Mouse (Mus musculus): ENCODE measurements at regions not wholly inside any gene's neighbourhood (a gene's known extent, or its start where the extent isn't known, plus 50 kb on each side); places are given as distances from the start of the nearest gene placed in this dataset.
A peak's percentile ranks its signal among the peaks of the same experiment; 100 is the strongest.
"Not testable (repeated sequence)": the region's sequence is repeated elsewhere in the genome, so short reads cannot be mapped to it uniquely, and the experiment has no call there.

GRCm38 (mm10) chr14:86315974-86316373 lies 825.1 kb downstream of the Diaph3 start:
- DNase-seq (ENCODE audit: low spot score), result no peak

- no peak for DNase-seq (ENCODE audit: low spot score)
These were observed 832.0 kb downstream of the Diaph3 start for GRCm38 (mm10) chr14:86308949-86309543.

- DNase-seq (ENCODE audit: low spot score), result peak; percentile 53
These were observed 833.2 kb downstream of the Diaph3 start for GRCm38 (mm10) chr14:86307806-86308205.

- DNase-seq (ENCODE audit: low spot score), result no peak
These were observed 839.4 kb downstream of the Diaph3 start for GRCm38 (mm10) chr14:86301666-86302065.

GRCm38 (mm10) chr14:86300811-86301210 lies 840.2 kb downstream of the Diaph3 start:
- no peak for DNase-seq (ENCODE audit: low spot score)

GRCm38 (mm10) chr14:86297991-86298390 lies 843.0 kb downstream of the Diaph3 start:
- DNase-seq (ENCODE audit: low spot score), result no peak

GRCm38 (mm10) chr14:86294606-86295005 lies 846.4 kb downstream of the Diaph3 start:
- DNase-seq (ENCODE audit: low spot score), result not testable (repeated sequence)

- DNase-seq (ENCODE audit: low spot score), result no peak
These were observed 847.2 kb downstream of the Diaph3 start for GRCm38 (mm10) chr14:86293804-86294203.

GRCm38 (mm10) chr14:86293371-86293770 lies 847.7 kb downstream of the Diaph3 start:
- no peak for DNase-seq (ENCODE audit: low spot score)

- no peak for DNase-seq (ENCODE audit: low spot score)
These were observed 850.5 kb downstream of the Diaph3 start for GRCm38 (mm10) chr14:86290556-86290955.

- no peak for DNase-seq (ENCODE audit: low spot score)
These were observed 879.3 kb downstream of the Diaph3 start for GRCm38 (mm10) chr14:86261640-86262230.

GRCm38 (mm10) chr14:86254196-86254595 lies 886.8 kb downstream of the Diaph3 start:
- DNase-seq (ENCODE audit: low spot score), result no peak

GRCm38 (mm10) chr14:86251617-86252016 lies 889.4 kb downstream of the Diaph3 start:
- no peak for DNase-seq (ENCODE audit: low spot score)

- no peak for DNase-seq (ENCODE audit: low spot score)
These were observed 893.3 kb downstream of the Diaph3 start for GRCm38 (mm10) chr14:86247686-86248085.

GRCm38 (mm10) chr14:86246770-86247169 lies 894.3 kb downstream of the Diaph3 start:
- no peak for DNase-seq (ENCODE audit: low spot score)

GRCm38 (mm10) chr14:86243662-86244061 lies 897.4 kb downstream of the Diaph3 start:
- no peak for DNase-seq (ENCODE audit: low spot score)

- no peak for DNase-seq (ENCODE audit: low spot score)
These were observed 898.2 kb downstream of the Diaph3 start for GRCm38 (mm10) chr14:86242836-86243235.

- DNase-seq (ENCODE audit: low spot score), result no peak
These were observed 901.9 kb downstream of the Diaph3 start for GRCm38 (mm10) chr14:86239090-86239489.

- DNase-seq (ENCODE audit: low spot score), result no peak
These were observed 907.7 kb downstream of the Diaph3 start for GRCm38 (mm10) chr14:86233305-86233704.

GRCm38 (mm10) chr14:86230609-86231008 lies 910.4 kb downstream of the Diaph3 start:
- no peak for DNase-seq (ENCODE audit: low spot score)

GRCm38 (mm10) chr14:86229755-86230154 lies 911.3 kb downstream of the Diaph3 start:
- no peak for DNase-seq (ENCODE audit: low spot score)

GRCm38 (mm10) chr14:86215711-86216110 lies 925.3 kb downstream of the Diaph3 start:
- no peak for DNase-seq (ENCODE audit: low spot score)

GRCm38 (mm10) chr14:86211654-86212053 lies 929.4 kb downstream of the Diaph3 start:
- no peak for DNase-seq (ENCODE audit: low spot score)

GRCm38 (mm10) chr14:86204582-86204981 lies 936.5 kb downstream of the Diaph3 start:
- no peak for DNase-seq (ENCODE audit: low spot score)

Measured in testis, postnatal 10 days (tissue).